10 mouse cellular contexts compared by ENCODE assay signal in the genomic region with DNA sequence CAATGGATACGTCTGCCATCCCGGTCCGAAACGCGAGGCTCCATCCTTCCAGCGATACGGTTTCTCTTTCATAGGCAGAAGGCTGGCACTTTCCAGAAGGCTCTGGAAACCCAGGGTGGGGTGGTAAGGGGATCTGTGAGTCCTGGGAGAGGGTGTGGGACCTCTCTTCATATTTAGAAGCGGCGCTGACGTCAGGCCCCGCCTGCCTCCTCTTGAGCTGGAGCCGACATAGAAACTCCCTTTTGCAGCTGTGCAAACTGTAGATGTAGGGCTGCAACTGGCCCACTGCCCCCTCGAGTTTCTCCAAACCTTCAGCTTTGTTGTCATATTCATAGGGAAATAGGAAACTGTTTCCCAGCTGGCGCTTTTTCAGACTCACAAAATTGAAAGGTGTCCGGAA.
DNase-seq lines count a peak whose midpoint lies in the region; ATAC-seq and TF ChIP-seq lines count a peak whose summit lies in the region.
"Had no signal": no experiment of that assay in that cellular context is flagged by ENCODE, and none has a peak within 500 bp of the region (broad histone marks: within the 10 kb centered on the region; RNA-seq: fewer than 3 reads in every experiment).

No protein-coding gene starts in this region.

- no peak overlapping the region for H3K27ac ChIP-seq in cortical plate, adult 2 months (ENCODE audit: insufficient read depth, low read length)
- H3K27ac ChIP-seq in hindbrain, embryonic 14.5 days = no peak overlapping the region
- H3K27ac ChIP-seq: liver, embryonic 15.5 days had no signal

- H3K9me3 ChIP-seq in hindbrain, embryonic 14.5 days (ENCODE audit: control insufficient read depth, low read length) = no peaks in the 10 kb centered on the region
- H3K9me3 ChIP-seq: liver, embryonic 15.5 days had no signal

- H3K27me3 ChIP-seq in hindbrain, embryonic 14.5 days (ENCODE audit: control insufficient read depth, insufficient read depth, low read length) = no peaks in the 10 kb centered on the region
- H3K27me3 ChIP-seq: liver, embryonic 15.5 days had no signal

- H3K9ac ChIP-seq in hindbrain, embryonic 14.5 days = no peak overlapping the region
- H3K9ac ChIP-seq: liver, embryonic 15.5 days had no signal

- WGBS in hindbrain, embryonic 14.5 days = 88% methylated on average over 15 of the region's 15 CpGs

- H3K36me3 ChIP-seq in hindbrain, embryonic 14.5 days (replicated peaks; ENCODE audit: control insufficient read depth, insufficient read depth) = no peaks in the 10 kb centered on the region
- H3K36me3 ChIP-seq: liver, embryonic 15.5 days had no signal

- no peak for TF ChIP-seq CTCF in cortical plate, adult 2 months (IDR thresholded peaks at IDR 0.05; ENCODE audit: extremely low read depth, insufficient read depth, low read length)

- H3K4me3 ChIP-seq in cortical plate, adult 2 months (ENCODE audit: insufficient read depth, low read length) = peak overlapping the region; percentile 29
- no peak overlapping the region for H3K4me3 ChIP-seq in hindbrain, embryonic 14.5 days (replicated peaks; ENCODE audit: low read length)
- H3K4me3 ChIP-seq: liver, embryonic 15.5 days had no signal

- TF ChIP-seq POLR2A in cortical plate, adult 2 months (IDR thresholded peaks at IDR 0.05; ENCODE audit: extremely low read depth, insufficient read depth, low read length) = no peak

- no peak for ATAC-seq in hindbrain, embryonic 14.5 days (ENCODE audit: low FRiP score)

- H3K4me1 ChIP-seq in cortical plate, adult 2 months (ENCODE audit: control insufficient read depth, insufficient read depth, low read length) = no peaks in the 10 kb centered on the region
- no peaks in the 10 kb centered on the region for H3K4me1 ChIP-seq in hindbrain, embryonic 14.5 days (replicated peaks; ENCODE audit: control insufficient read depth, insufficient read depth, low read length)
- H3K4me1 ChIP-seq: liver, embryonic 15.5 days had no signal

- no peak overlapping the region for H3K4me2 ChIP-seq in hindbrain, embryonic 14.5 days (replicated peaks)
- H3K4me2 ChIP-seq: liver, embryonic 15.5 days had no signal

- DNase-seq in kidney, postnatal 10 days = peak; percentile 36
- DNase-seq in kidney, postnatal 36 days = no peak
- DNase-seq in R1 (ENCODE audit: low read depth, low spot score) = peak; percentile 9
- DNase-seq in heart, adult 8-10 months (ENCODE audit: low spot score) = peak; percentile 51
- DNase-seq in hindbrain, embryonic 14.5 days (ENCODE audit: low spot score) = no peak
- DNase-seq in neural tube, embryonic 10.5 days (ENCODE audit: extremely low spot score, low spot score) = no peak
- DNase-seq: adrenal gland, postnatal 36 days; cerebellum, adult 11 months had no signal

Comparison
In these comparisons a context has a peak if more than half of its experiments do, and no peak if none do; other contexts are left out.
1. DNase-seq: peak in kidney, postnatal 10 days (single experiment), R1 (single experiment) and heart, adult 8-10 months (single experiment); none in kidney, postnatal 36 days (0 of 2), hindbrain, embryonic 14.5 days (single experiment) and neural tube, embryonic 10.5 days (single experiment).